Mouse (Mus musculus) small intestine, adult 2 months (tissue): ENCODE measurements around the gene Sftpa1.

Experiments
- CTCF ChIP-seq: fragments of 200-500 bp; IDR thresholded peaks from 2 replicates; pipeline ENCODE4 v1.5.1; 2012; ENCODE audit warnings: low read depth, mild to moderate bottlenecking, control low read depth, inconsistent platforms, low read length, moderate library complexity, mixed read lengths; ENCODE audit not compliant: insufficient replicate concordance, insufficient read length; ENCODE audit errors: extremely low read depth
- POLR2A ChIP-seq: fragments of 200-500 bp; IDR thresholded peaks from 2 replicates; pipeline ENCODE4 v1.6.1; 2012; ENCODE audit warnings: low read depth, mild to moderate bottlenecking, control low read depth, inconsistent platforms, low read length, moderate library complexity

GRCm38 (mm10) chr14:41096296-41096860 is 35.2 kb upstream of the Sftpa1 start:
- TF ChIP-seq CTCF, result no peak
- TF ChIP-seq POLR2A, result no peak
